Mouse (Mus musculus) Patski (cell line): ENCODE measurements at regions not wholly inside any gene's neighbourhood (a gene's known extent, or its start where the extent isn't known, plus 50 kb on each side); places are given as distances from the start of the nearest gene placed in this dataset.

Experiments used
- ATAC-seq: fragments of 100-300 bp; one replicate; pipeline ENCODE4 v1.8.0; 2021
- CTCF ChIA-PET: fragments of 350-600 bp; sonication (Branson Sonifier 250); formaldehyde crosslinking; loops from one replicate; lab custom pipeline; 2022; ENCODE audit warnings: inconsistent platforms; lab: Charles Lee
- POLR2A ChIA-PET: fragments of 350-600 bp; sonication (Branson Sonifier 250); formaldehyde crosslinking; loops from one replicate; lab custom pipeline; 2022; ENCODE audit warnings: antibody characterized with exemption, inconsistent platforms; lab: Charles Lee
- DNase-seq: peaks from one replicate; pipeline ENCODE4 v3.0.0-alpha.2; 2011; ENCODE audit warnings: low read depth, low spot score
- H3K27me3 ChIP-seq: fragments of 371-371 bp; one replicate; pipeline ENCODE4 v1.5.1; 2021
- CTCF ChIP-seq: fragments of 100-300 bp; IDR thresholded peaks from one replicate; pipeline ENCODE4 v1.5.1; 2021
- in situ Hi-C: fragments of 300-500 bp; cut with MboI; formaldehyde crosslinking; loops from 3 replicates; pipeline ENCODE4 v1.11.1; 2018; ENCODE audit warnings: low pct_unique_long_range_greater_than_20kb, mixed read lengths

GRCm38 (mm10) chr1:76654826-76655225, 860.1 kb downstream of the Epha4 start:
- no peaks in the 10 kb centered on the region for H3K27me3 ChIP-seq
- in situ Hi-C loops: no loop called here
- ChIA-PET POLR2A (no interaction called here), CTCF (no interaction called here)
- TF ChIP-seq CTCF: no peak
- no peak for ATAC-seq
- no peak for DNase-seq

GRCm38 (mm10) chr1:76658228-76658627, 856.7 kb downstream of the Epha4 start:
- no peaks in the 10 kb centered on the region for H3K27me3 ChIP-seq
- no peak for TF ChIP-seq CTCF
- in situ Hi-C loops: no loop called here
- CTCF ChIA-PET: no interaction called here
- DNase-seq (no peak), ATAC-seq (no peak)
- POLR2A ChIA-PET: interaction anchor here (0.6 kb wide), 1 partner anchor 385 kb away, joined by 6 read pairs; no protein-coding TSS in a partner anchor

- no peak for ATAC-seq
- no peaks in the 10 kb centered on the region for H3K27me3 ChIP-seq
- no peak for DNase-seq
- ChIA-PET CTCF (no interaction called here), POLR2A (no interaction called here)
- in situ Hi-C loops: no loop called here
- TF ChIP-seq CTCF: no peak
Measured at GRCm38 (mm10) chr1:76660146-76660545, 854.7 kb downstream of the Epha4 start.

GRCm38 (mm10) chr1:76664381-76664780, 850.5 kb downstream of the Epha4 start:
- ATAC-seq (no peak), DNase-seq (no peak)
- ChIA-PET POLR2A (no interaction called here), CTCF (no interaction called here)
- in situ Hi-C loops: no loop called here
- no peak for TF ChIP-seq CTCF
- H3K27me3 ChIP-seq: no peaks in the 10 kb centered on the region

GRCm38 (mm10) chr1:76676836-76677235, 838.1 kb downstream of the Epha4 start:
- ATAC-seq (no peak), DNase-seq (no peak)
- in situ Hi-C loops: no loop called here
- CTCF ChIA-PET: no interaction called here
- no peak for TF ChIP-seq CTCF
- POLR2A ChIA-PET: no interaction called here
- peaks cover 12% of the 10 kb centered on the region for H3K27me3 ChIP-seq

- no peak for ATAC-seq
- TF ChIP-seq CTCF: no peak
- in situ Hi-C loops: no loop called here
- ChIA-PET CTCF (no interaction called here), POLR2A (no interaction called here)
- DNase-seq: no peak
- H3K27me3 ChIP-seq: peaks cover 12% of the 10 kb centered on the region
Measured at GRCm38 (mm10) chr1:76705556-76705955, 809.3 kb downstream of the Epha4 start.

- DNase-seq: no peak
- CTCF ChIA-PET: no interaction called here
- TF ChIP-seq CTCF: no peak
- POLR2A ChIA-PET: no interaction called here
- H3K27me3 ChIP-seq: peaks cover 8% of the 10 kb centered on the region
- in situ Hi-C loops: no loop called here
- no peak for ATAC-seq
Measured at GRCm38 (mm10) chr1:76717639-76718292, 797.1 kb downstream of the Epha4 start.

- no peak for ATAC-seq
- ChIA-PET CTCF (no interaction called here), POLR2A (no interaction called here)
- no peak for DNase-seq
- in situ Hi-C loops: no loop called here
- H3K27me3 ChIP-seq: peaks cover 4% of the 10 kb centered on the region
- no peak for TF ChIP-seq CTCF
Measured at GRCm38 (mm10) chr1:76724453-76724852, 790.4 kb downstream of the Epha4 start.

- ChIA-PET POLR2A (no interaction called here), CTCF (no interaction called here)
- DNase-seq (no peak), ATAC-seq (no peak)
- in situ Hi-C loops: no loop called here
- peaks cover 9% of the 10 kb centered on the region for H3K27me3 ChIP-seq
- no peak for TF ChIP-seq CTCF
Measured at GRCm38 (mm10) chr1:76737003-76737402, 777.9 kb downstream of the Epha4 start.

- DNase-seq: no peak
- ChIA-PET CTCF (no interaction called here), POLR2A (no interaction called here)
- no peak for ATAC-seq
- peaks cover 9% of the 10 kb centered on the region for H3K27me3 ChIP-seq
- no peak for TF ChIP-seq CTCF
- in situ Hi-C loops: no loop called here
Measured at GRCm38 (mm10) chr1:76737663-76738062, 777.2 kb downstream of the Epha4 start.

- H3K27me3 ChIP-seq: no peaks in the 10 kb centered on the region
- DNase-seq: no peak
- ChIA-PET CTCF (interaction anchor here (1.2 kb wide), 1 partner anchor 12 kb away, joined by 3 read pairs; no protein-coding TSS in a partner anchor), POLR2A (no interaction called here)
- in situ Hi-C loops: no loop called here
- TF ChIP-seq CTCF: no peak
- no peak for ATAC-seq
Measured at GRCm38 (mm10) chr1:76772694-76773093, 742.2 kb downstream of the Epha4 start.

GRCm38 (mm10) chr1:76786871-76787270, 728.0 kb downstream of the Epha4 start:
- CTCF ChIA-PET: no interaction called here
- H3K27me3 ChIP-seq: peaks cover 14% of the 10 kb centered on the region
- POLR2A ChIA-PET: interaction anchor here (0.6 kb wide), 1 partner anchor 1150 kb away, joined by 3 read pairs; no protein-coding TSS in a partner anchor
- DNase-seq: no peak
- no peak for TF ChIP-seq CTCF
- no peak for ATAC-seq
- in situ Hi-C loops: no loop called here
